Mouse (Mus musculus): Measurements from ENCODE around the gene Manba.

Gene Manba

DNA sequence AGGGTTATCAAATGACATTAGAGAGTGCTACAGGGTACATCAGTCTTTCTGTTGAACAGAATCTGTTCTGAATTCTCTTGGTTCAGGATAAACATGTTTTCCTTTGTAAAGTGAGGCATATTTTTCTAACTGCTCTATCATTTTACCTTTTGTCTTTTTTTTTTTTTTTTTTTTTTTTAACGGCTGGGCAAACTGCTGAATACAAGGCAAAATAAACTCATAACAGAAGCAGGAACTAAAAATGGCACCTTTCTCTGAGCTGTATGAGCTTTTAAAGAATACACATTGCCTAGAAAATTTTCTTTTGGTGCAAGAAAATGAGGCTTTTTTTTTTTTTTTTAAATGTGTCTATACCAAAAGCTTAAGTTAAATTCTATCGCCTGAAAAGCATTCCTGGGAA is 100.6 kb downstream of the Manba start:
- no peak for DNase-seq

DNA sequence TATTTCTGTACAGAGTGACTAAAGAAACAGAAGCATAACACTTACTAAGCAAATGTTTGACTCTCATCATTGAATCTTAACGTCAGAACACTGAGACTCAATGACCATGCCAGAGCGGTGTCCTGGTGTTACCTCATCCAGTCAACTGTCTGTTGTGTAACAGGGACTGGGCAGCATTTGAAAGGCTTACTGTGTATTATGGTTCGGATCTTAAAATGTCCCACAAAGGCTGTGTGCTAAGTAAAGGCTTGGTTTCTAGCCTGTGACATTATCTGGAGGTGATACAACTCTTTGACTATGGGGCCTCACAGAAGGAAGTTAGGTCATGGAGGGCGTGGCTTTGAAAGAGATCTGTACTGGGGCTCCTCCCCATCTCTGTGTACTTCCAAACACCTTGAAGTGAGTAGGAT is 101.1 kb downstream of the Manba start:
- DNase-seq = no peak

DNA sequence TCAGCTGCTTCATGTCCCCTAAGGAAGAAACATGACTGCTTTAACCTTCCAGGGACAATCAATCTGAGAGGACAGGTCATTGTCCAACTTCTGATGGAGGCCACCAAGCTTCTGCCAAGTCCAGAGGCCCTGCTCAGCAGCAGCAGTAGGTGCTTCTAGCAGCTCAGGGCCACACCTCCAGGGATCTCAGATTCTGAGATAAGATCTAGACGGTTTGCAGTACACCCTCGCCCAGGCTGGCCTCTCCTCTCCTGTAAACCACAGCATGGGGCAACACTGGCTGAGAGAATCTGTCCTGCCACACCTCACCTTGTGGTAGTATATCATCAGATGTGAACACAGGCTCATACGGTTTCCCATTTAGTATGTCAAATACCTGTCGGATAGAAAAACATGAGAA is 105.1 kb downstream of the Manba start:
- no peak for DNase-seq

DNA sequence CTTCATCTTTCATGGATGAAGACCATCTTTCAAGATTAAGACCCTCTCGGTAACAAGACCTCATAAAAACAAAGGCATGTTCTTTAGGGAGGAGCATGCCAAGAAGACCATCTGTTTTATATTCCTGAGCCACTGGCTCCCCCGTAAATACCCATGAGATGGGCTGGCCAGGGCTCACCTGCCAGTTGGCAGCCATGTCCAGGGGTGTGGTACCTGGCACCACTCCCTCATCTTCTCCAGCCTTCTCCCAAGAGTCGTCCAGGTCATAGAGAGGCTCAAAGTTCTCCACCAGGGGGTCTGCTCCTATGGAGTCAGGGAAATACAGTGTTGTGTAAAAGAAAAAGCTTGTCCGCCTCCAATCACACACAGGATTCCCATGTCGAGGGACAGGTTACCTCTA is 106.0 kb downstream of the Manba start:
- DNase-seq = no peak

DNA sequence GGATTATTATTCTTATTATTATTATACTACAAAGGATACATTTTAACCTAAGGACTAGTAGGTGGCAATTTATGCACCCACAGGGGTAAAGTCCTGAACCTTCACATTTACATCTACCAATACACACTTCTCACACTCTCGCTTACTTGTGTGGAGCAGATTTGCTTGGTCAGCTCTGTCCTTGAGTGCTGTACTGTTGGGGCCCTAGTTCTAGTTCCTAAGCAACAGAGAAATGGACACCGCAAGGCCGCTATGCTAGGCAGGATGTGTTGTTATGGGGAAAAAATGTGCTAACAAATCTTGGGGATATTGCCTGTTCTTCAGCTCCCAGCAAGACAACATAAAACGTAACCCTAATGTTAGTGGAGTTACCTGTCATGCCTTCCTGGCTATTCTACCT is 106.6 kb downstream of the Manba start:
- DNase-seq = no peak

DNA sequence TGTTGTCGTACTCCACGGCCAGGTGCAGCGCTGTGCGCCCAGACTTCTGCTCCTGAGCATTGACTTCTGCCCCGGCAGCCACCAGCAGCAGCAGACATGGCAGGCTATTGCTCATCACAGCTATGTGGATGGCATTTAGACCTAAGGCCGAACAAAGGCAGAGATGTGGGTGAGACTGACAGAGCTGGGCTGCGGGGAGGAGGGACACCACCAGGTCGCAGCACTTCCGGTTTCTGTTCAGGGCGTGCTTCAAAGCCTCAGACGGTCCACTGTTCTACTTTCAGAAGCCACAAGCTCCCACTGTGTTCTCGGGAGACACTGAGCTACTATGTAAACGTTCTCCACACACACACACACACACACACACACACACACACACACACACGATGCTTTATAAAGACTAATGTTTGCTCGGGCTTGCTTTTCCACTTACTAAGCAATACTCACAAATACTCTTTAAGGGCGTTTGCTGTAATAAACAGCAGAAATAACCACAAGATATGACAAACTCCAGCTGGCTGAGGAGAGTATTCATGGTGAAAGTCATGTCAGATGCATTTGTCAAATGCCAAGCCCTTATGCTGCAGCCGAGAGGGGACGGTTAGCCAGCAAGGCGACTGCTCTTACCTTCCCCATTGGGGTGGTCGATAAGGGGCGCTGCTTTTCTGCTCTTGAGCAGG is 109.0 kb downstream of the Manba start:
- peak; percentile 48 for DNase-seq

DNA sequence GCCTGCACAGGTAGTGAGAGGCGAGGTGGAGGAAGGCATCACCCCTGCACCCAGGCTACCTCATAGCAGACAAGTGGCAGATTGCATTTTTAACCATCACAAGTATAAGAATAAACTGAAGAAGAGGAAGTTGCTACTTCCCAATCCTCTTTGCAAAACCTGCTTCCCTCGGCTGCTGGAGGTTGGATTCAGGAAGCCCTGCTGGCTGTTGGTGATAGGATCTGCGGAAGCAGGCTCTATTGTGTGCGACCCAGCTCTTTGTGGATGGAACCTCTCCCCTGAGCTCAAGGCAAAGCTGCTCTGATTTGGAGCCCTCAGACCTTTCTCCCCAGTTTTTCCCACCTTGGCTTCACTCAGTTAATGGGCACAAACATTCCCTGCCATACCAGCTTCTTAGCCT is 111.6 kb downstream of the Manba start:
- peak; percentile 51 for DNase-seq

DNA sequence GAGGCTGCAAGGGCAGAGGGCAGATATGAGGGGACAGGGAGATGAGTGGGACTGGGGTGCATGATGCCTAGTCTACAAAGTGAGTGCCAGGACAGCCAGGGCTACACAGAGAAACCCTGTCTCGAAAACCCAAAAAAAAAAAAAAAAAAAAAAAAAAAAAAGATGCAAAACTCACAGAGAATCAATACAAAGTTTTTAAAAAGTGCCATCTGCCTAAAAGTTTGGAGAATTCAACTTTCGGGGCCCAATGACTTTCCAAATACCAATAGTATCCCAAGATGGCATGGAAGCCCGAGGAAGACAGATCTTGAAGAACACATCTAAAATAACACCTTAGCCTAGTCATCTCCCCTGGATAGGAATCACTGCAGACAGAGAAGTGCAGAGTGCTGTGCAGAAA is 112.9 kb downstream of the Manba start:
- DNase-seq = no peak

DNA sequence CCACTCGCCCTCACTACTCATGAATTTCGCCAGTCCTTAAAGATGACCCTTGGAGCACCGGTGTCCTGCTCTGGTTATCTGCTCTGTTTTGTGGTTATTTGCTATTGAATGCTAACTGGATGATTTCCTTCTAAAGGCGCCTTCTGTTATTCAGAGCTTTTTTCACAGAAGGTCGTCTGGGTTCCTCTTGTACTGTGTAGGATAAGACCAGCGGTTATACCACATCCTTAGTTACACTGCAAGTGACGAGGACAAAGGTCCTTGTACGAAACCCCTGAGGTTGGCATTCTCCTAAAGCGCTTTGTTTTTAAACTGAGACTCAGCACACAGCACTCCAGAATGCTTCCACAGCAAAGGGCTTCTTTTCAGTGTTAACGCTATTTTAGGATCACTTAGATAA is 117.3 kb downstream of the Manba start:
- DNase-seq = no peak

DNA sequence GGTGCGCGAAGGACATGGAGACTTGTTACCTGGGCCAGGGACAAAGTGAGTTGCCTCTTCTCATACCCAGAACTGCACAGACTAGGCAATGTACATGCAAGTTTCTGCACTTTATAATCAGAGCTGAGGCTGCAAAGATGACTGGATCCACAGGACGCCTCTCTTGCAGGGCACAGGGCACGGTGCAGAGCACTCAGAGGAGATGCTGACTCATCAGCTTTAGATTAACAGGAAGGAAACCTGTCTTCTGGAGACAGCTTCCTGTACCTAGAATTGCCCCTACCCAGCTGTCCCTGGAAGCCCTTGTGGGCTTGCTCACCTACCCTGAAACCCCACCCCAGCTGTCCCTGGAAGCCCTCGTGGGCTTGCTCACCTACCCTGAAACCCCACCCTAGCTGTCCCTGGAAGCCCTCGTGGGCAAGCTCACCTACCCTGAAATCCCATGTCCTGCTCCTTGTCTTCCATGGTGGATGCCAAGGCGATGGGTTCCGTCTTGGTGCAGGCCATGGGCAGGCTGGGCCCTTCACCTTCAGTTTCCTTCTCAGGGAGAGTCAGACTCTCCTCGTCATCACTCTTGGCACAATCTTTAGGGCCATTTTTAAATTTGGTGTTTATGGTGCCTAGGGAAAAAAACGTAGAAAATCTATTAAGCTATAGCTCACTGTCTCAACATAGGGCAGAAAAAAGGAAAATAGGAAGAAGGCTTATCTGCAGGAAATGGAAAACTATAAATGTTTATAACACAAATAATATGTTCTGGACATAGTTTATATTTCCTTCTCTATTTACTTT is 119.4 kb downstream of the Manba start:
- DNase-seq = no peak

DNA sequence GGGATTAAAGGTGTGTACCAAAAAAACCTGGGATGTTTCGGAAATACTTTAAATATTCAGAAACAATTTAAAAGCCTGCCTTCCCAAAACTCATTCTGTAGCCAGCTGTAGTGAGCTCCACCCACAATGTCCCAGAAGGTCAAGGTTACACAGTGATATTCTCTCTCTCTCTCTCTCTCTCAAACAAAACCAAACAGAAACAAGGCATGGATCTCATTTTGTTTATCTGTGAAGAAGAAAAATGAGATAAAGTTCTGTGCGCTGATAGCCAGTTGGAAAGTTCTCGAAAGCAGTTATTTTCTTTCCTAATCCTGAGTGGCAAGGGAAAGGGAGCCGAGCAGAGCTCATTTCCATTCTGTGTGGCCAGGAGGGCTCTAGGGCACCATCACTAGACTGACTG is 120.1 kb downstream of the Manba start:
- no peak for DNase-seq

DNA sequence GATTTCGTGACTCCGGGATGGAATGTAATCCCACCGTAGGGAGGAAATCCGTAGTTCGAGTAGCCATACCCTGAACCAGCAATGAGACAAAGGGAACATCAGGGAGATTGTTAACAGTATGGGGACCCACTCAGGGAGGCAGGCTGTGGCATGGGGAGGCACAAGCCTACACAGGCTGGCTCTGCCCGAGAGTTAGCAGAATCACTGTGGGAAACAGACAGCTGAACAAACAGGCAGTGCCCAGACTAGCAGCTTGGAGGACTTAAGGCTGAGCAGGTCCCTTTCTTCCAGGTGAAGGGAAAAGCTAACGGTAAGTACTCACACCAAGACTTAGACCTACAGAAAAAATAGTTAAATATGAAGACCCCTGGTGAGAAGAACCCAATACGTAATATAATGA is 121.2 kb downstream of the Manba start:
- DNase-seq = no peak

DNA sequence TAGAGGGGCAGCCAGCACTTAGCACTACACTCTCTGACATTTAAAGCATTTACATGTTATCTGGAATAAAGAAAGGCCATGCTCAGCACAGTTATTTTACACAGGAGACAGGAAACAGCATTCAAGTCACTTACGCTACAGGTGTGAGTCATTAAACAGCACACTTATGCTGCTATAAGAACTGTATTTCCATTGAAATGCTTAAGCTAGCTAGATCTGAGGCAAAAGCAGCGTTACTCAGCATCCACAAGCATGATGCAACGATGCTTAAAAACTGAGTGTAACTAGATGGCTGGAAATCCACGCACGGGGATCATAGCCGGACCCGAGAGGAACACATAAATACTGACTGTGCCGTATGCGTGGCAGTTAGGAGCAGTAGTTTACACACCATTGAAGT is 121.6 kb downstream of the Manba start:
- DNase-seq = no peak

DNA sequence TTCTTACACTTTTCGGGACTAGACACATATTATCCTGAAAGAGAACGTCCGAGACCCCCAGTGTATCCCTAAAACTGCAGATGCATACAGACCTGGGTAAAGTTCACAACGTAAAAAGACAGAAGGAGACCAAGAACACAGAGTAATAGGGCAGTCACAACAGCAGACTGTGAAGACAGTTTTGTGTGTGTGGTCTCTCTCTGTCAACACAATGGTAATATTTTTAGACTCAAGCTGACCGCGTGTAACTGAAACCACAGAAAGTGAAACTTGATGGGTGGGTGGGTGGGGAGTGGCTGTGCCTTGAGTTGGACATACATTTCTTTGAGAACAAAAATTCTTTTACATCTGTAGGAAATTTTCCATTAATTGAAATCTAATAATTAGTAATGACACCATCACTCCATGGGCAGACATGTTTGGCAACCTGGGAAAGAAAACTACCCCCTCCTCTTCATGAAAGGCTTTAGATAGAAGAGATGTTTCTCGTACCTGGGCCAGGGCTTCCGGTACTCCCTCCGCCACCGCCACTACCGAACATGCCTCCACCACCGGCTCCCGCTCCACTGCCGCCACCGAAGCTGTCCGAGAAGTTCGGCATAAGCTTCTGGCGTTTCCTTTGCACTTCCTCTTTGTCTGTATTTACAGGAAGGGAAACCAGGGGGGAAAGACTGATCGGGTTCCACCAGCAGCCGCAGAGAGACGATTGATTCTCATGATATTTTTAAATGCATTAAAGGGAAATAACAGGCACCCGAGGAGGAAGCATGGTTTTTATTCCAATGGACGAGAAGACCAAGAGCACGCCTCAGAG is 122.5 kb downstream of the Manba start:
- DNase-seq = no peak

DNA sequence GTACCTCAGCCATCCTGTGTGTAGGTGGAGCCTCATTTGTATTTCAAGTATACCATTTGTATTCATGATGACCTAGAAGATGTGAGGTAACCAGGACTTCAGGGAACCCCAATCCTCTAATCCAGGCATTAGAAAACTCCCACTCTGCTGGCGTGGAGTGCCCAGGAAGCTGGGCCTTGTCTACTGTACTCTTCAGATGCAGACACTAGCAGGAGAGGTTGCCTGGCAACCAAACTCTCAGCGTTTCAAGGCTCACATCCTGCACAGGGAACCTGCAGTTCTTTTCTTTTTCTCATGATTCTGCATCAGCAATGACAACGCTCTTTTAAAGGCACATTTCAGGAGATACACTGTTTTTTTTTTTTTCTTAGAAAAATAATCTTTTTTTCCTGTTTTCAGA is 124.8 kb downstream of the Manba start:
- DNase-seq = no peak

DNA sequence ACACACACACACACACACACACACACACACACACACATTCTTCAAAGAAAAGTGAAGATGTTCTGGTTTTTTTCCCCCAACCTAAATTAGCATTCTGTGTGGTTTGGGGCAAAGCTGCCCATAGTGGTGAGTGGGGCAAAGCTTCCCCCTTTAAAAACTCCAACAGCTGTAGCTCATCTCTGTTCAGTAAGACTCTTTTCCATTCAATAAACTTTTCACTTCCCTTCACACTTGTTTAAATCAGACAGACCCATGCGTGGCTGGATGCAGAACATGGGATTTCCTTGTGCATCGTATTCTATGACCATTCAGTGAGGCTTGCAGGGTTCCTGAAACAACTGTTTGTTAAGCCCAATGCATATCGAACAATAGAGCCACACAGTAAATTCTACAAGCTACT is 129.0 kb downstream of the Manba start:
- DNase-seq = no peak

DNA sequence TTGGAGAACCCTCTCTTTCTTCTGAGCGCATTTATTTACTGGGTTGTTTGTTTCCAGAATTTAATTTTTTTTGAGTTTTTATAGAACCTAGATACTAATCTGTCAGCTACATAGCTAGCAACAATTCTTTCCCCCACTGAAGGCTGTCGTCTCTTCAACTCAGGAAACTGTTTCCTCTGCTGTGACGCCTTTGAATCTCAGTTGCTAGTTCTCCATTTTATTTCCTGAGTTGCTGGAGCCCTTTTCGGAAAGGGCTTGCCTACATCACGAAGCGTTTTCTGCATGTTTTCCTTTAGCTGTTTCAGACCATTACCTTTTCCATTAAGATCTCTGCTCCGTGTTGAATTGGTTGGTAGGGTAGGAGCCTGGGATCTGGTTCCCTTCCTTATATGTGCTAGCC is 131.3 kb downstream of the Manba start:
- DNase-seq = no peak
